Mouse (Mus musculus) liver, adult 2 months (tissue): ENCODE measurements around the gene Myo1g. TPM values are rescaled to one million over a fixed set of nuclear protein-coding genes. Genes with fewer than 3 reads are reported as not detected.

Source experiments
- DNase-seq: peaks from one replicate; pipeline ENCODE4 v3.0.0-alpha.2; 2011; ENCODE audit warnings: low read depth, low spot score; ENCODE audit errors: extremely low read depth
- H3K27ac ChIP-seq: fragments of 200-500 bp; replicated peaks from 2 replicates; pipeline ENCODE4 v1.5.1; 2012; ENCODE audit warnings: low read depth, mild to moderate bottlenecking, control low read depth, inconsistent platforms, low read length; ENCODE audit not compliant: insufficient read depth
- H3K27me3 ChIP-seq: fragments of 200-500 bp; 2 replicates; pipeline ENCODE4 v1.6.1; 2012; ENCODE audit warnings: mild to moderate bottlenecking, moderate library complexity, low read length, inconsistent platforms; ENCODE audit not compliant: control insufficient read depth, insufficient read depth
- H3K36me3 ChIP-seq: fragments of 200-500 bp; 2 replicates; pipeline ENCODE4 v1.6.1; 2012; ENCODE audit warnings: low read length, inconsistent platforms; ENCODE audit not compliant: control insufficient read depth, insufficient read depth
- H3K4me1 ChIP-seq: fragments of 200-500 bp; 2 replicates; pipeline ENCODE4 v1.6.1; 2011; ENCODE audit warnings: low read length; ENCODE audit not compliant: control insufficient read depth, insufficient read depth
- H3K4me3 ChIP-seq: fragments of 200-500 bp; 2 replicates; pipeline ENCODE4 v1.5.1; 2011; ENCODE audit warnings: low read depth, mild to moderate bottlenecking, control low read depth, low read length, moderate library complexity; ENCODE audit not compliant: insufficient read depth
- H3K79me2 ChIP-seq: fragments of 200-500 bp; 2 replicates; pipeline ENCODE4 v1.6.1; 2012; ENCODE audit warnings: inconsistent platforms, mild to moderate bottlenecking, low read length, moderate library complexity; ENCODE audit not compliant: control insufficient read depth, insufficient read depth
- H3K9ac ChIP-seq: fragments of 200-500 bp; 2 replicates; pipeline ENCODE4 v1.6.1; 2012; ENCODE audit warnings: low read depth, mild to moderate bottlenecking, control low read depth, inconsistent platforms, low read length
- CTCF ChIP-seq: fragments of 200-500 bp; IDR thresholded peaks from 2 replicates; pipeline ENCODE4 v1.5.1; 2011; ENCODE audit warnings: low read depth, low read length, control low read depth
- POLR2A ChIP-seq: fragments of 200-500 bp; IDR thresholded peaks from 2 replicates; pipeline ENCODE4 v1.6.1; 2011; ENCODE audit warnings: low read length, control low read depth; ENCODE audit not compliant: insufficient read depth; ENCODE audit errors: extremely low read depth
- WGBS: fragments of 180-500 bp; shearing (Covaris S2); methylation state at CpG from one replicate; pipeline ENCODE4 v1.1.7; 2018; 5-methylcytosine and 5-hydroxymethylcytosine counted together
- polyA plus RNA-seq: library from polyadenylated mRNA; depleted of rRNA; stranded (reverse); fragments of >200 nt; gene quantifications from 2 replicates; pipeline ENCODE4 v1.2.3, GENCODE M21; 2012
- total RNA-seq: library from RNA; depleted of rRNA; stranded (reverse); fragments of >200 nt; gene quantifications from 2 replicates; pipeline ENCODE4 v1.2.3, GENCODE M21; 2014

Myo1g gene
- total and polyA plus RNA-seq, 2 experiments: 1.1 to 2.3 TPM

DNA sequence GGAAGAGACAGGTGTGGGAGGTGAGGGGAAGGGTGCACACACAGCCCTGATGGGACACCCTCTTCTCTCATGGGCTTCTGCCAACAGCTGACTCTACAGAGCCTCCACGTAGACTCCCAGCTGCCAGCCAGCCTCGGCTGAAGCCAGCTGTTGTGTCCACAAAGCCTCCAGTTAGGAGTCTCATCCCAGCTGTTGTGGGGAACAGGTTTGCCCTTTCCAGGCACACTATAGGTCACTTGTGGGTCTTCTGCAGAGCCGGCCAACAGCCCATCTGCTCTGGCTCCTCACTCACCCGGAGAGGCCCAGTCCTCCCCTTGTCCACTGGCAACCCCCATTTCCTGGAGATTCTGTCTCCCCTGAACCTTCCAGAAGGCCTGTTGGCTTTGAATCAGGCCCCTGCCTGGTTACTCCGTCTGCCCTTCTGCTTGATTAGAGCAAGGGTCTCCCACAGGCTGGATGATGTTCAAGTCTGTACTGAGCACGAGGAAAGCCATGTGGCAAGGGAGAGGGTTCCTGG, 39.0 kb downstream of the Myo1g start:
- H3K36me3 ChIP-seq: no peaks in the 10 kb centered on the region
- DNase-seq: no peak
- WGBS: 63% methylated on average over 6 of the region's 6 CpGs
- no peak overlapping the region for H3K9ac ChIP-seq
- H3K27me3 ChIP-seq: no peaks in the 10 kb centered on the region
- H3K27ac ChIP-seq: no peak overlapping the region
- H3K4me1 ChIP-seq: no peaks in the 10 kb centered on the region
- H3K79me2 ChIP-seq: no peaks in the 10 kb centered on the region; the same call in 1 of the 2 replicates
- no peak for TF ChIP-seq POLR2A
- no peak for TF ChIP-seq CTCF
- H3K4me3 ChIP-seq: no peak overlapping the region

- H3K36me3 ChIP-seq: no peaks in the 10 kb centered on the region
- H3K27ac ChIP-seq: no peak overlapping the region
- H3K4me1 ChIP-seq: no peaks in the 10 kb centered on the region
- 92% methylated on average over 13 of the region's 13 CpGs for WGBS
- H3K4me3 ChIP-seq: no peak overlapping the region
- H3K27me3 ChIP-seq: no peaks in the 10 kb centered on the region
- no peak for DNase-seq
- no peak overlapping the region for H3K9ac ChIP-seq
- TF ChIP-seq CTCF (no peak), POLR2A (no peak)
- no peaks in the 10 kb centered on the region; the same call in 1 of the 2 replicates for H3K79me2 ChIP-seq
Observed at GRCm38 (mm10) chr11:6480681-6481405, 39.9 kb downstream of the Myo1g start.

DNA sequence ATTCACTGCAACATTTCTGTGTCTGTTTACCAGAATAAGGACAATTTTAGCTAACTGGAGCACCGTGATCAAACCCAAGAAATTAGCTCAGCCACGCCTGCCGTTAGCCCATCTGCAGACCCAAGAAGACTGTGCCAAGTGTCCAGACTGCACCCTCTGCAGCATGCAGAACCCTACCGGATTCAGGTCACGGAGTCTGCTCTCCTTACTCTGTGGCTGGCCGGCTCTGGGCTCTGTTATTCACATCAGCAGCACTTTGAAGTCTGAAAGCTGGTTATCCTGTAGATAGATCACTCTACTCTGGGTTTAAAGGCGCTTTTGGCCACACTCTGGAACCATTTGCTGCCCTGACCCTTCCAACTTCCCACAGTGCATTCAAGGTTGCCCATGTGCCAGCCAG, 40.6 kb downstream of the Myo1g start:
- DNase-seq: no peak
- H3K79me2 ChIP-seq: no peaks in the 10 kb centered on the region; the same call in 1 of the 2 replicates
- no peak overlapping the region for H3K4me3 ChIP-seq
- H3K27me3 ChIP-seq: no peaks in the 10 kb centered on the region
- TF ChIP-seq POLR2A (no peak), CTCF (no peak)
- 89% methylated on average over 7 of the region's 7 CpGs for WGBS
- H3K27ac ChIP-seq: no peak overlapping the region
- no peak overlapping the region for H3K9ac ChIP-seq
- no peaks in the 10 kb centered on the region for H3K4me1 ChIP-seq
- H3K36me3 ChIP-seq: no peaks in the 10 kb centered on the region

GRCm38 (mm10) chr11:6479231-6479630, 41.5 kb downstream of the Myo1g start:
- WGBS: 79% methylated on average over 2 of the region's 2 CpGs

DNA sequence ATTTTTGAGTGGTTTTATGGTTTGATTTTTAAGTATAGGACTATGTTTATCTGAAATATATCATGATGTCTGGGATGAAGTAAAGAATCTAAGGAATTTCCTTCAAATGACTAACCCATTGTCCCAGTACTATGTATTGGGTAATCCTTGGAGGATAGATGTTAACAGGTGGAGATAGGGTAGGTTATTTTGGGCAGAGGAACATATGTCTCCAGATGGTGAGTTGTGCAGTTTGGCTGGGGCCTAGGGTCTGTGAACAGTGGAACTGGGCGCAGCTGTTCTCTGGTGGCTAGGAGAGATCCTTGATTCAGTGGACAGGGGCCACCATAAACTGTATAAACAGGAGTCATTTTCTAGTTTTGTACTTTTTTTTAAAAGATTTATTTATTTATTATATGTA, 43.4 kb downstream of the Myo1g start:
- peaks cover 6% of the 10 kb centered on the region for H3K36me3 ChIP-seq
- TF ChIP-seq CTCF: no peak
- TF ChIP-seq POLR2A: no peak
- WGBS: 97% methylated on average over 1 of the region's 1 CpGs
- H3K27me3 ChIP-seq: no peaks in the 10 kb centered on the region
- H3K4me3 ChIP-seq: no peak overlapping the region
- no peak overlapping the region for H3K27ac ChIP-seq
- H3K9ac ChIP-seq: no peak overlapping the region
- peaks cover 12% of the 10 kb centered on the region; the same call in 1 of the 2 replicates for H3K4me1 ChIP-seq
- peaks cover 9% of the 10 kb centered on the region for H3K79me2 ChIP-seq
- DNase-seq: no peak

More at GRCm38 (mm10) chr11:6479231-6479630, 41.5 kb downstream of the Myo1g start:
- Histone ChIP-seq H3K4me3 (no peak overlapping the region), H3K4me1 (peaks cover 2% of the 10 kb centered on the region; the same call in 1 of the 2 replicates), H3K79me2 (peaks cover 2% of the 10 kb centered on the region; the same call in 1 of the 2 replicates), H3K27me3 (no peaks in the 10 kb centered on the region), H3K9ac (no peak overlapping the region), H3K36me3 (peaks cover 1% of the 10 kb centered on the region; the same call in 1 of the 2 replicates), H3K27ac (no peak overlapping the region)
- no peak for DNase-seq
- no peak for TF ChIP-seq CTCF
- TF ChIP-seq POLR2A: no peak

DNA sequence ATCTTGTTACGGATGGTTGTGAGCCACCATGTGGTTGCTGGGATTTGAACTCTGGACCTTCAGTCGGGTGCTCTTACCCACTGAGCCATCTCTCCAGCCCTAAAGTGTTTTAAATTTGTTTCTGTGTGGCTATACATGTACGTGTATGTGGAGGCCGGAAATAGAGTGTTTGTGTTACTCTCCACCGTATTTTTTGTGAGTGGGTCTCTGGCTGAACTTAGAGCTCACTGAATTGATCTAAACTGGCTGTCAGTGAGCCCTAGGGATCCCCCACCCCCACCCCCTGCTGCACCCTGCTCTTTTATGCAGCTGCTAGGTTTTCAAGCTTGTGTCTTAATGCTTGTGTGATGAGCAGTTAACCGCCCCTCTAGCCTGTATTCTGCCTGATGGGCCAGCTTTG, 43.9 kb downstream of the Myo1g start:
- Histone ChIP-seq H3K36me3 (peaks cover 6% of the 10 kb centered on the region), H3K79me2 (peaks cover 9% of the 10 kb centered on the region), H3K9ac (no peak overlapping the region), H3K27me3 (no peaks in the 10 kb centered on the region), H3K4me3 (no peak overlapping the region), H3K27ac (no peak overlapping the region), H3K4me1 (peaks cover 14% of the 10 kb centered on the region; the same call in 1 of the 2 replicates)
- DNase-seq: no peak
- WGBS: 59% methylated on average over 6 of the region's 6 CpGs
- TF ChIP-seq POLR2A (no peak), CTCF (no peak)
